Mouse (Mus musculus) macrophage (primary cell): Measurements from ENCODE around the gene Lrrtm3. TPM values are rescaled to one million over a fixed set of nuclear protein-coding genes. Genes with fewer than 3 reads are reported as not detected.

Source experiments
- H3K27ac ChIP-seq: fragments of 350-480 bp; formaldehyde crosslinking; 2 replicates; pipeline ENCODE4 v1.9.0; 2021
- H3K36me3 ChIP-seq: fragments of 350-480 bp; formaldehyde crosslinking; 2 replicates; pipeline ENCODE4 v1.9.0; 2021; ENCODE audit errors: inconsistent target
- H3K4me3 ChIP-seq: fragments of 350-480 bp; formaldehyde crosslinking; 2 replicates; pipeline ENCODE4 v1.9.0; 2021; ENCODE audit errors: inconsistent target
- H3K79me2 ChIP-seq: fragments of 350-480 bp; formaldehyde crosslinking; 2 replicates; pipeline ENCODE4 v1.9.0; 2021; ENCODE audit errors: inconsistent target
- WGBS: methylation state at CpG from one replicate; pipeline ENCODE4 v1.1.7; 2026; ENCODE audit warnings: inconsistent platforms; ENCODE audit not compliant: missing documents; 5-methylcytosine and 5-hydroxymethylcytosine counted together
- polyA plus RNA-seq: library from polyadenylated mRNA; stranded (reverse); fragments of 250-400 nt; gene quantifications from 3 replicates; pipeline ENCODE4 v1.2.4, GENCODE M21; 2018; ENCODE audit warnings: inconsistent platforms
- total RNA-seq, 78 experiments: library from RNA; depleted of rRNA; stranded (reverse); fragments of 250-400 nt; gene quantifications; 1 replicate in 9 of 78; 2 replicates in 24 of 78; 3 replicates in 43 of 78; 4 replicates in 2 of 78; pipeline ENCODE4 v1.2.4; 2018; ENCODE audit warnings: inconsistent platforms in 56 of 78

Lrrtm3 gene
- total RNA-seq (2018; cell fraction: chromatin; rRNA removed) = under 1 TPM in 1 of 26 experiments, not detected in 25; 0.54 TPM
- total RNA-seq (2018; cell fraction: cytosol; rRNA removed) = not detected
- total RNA-seq (2018; cell fraction: nucleus; rRNA removed) = not detected
- not detected in 3 replicates for polyA plus RNA-seq

GRCm38 (mm10) chr10:64089680-64090460 lies at the start of gene Lrrtm3:
Gene Lrrtm3, minus strand, starts transcription at chr10:64090277.
- no peak within 1 kb of the TSS for H3K4me3 ChIP-seq
- H3K79me2 ChIP-seq = no peaks in the 10 kb centered on the region
- 9% methylated on average over 22 of the region's 22 CpGs for WGBS

GRCm38 (mm10) chr10:64135481-64135880 lies 45.4 kb upstream of the Lrrtm3 start:
- no peaks in the 10 kb centered on the region for H3K36me3 ChIP-seq
- no peaks in the 10 kb centered on the region for H3K79me2 ChIP-seq
- WGBS = 86% methylated on average over 7 of the region's 7 CpGs
- H3K27ac ChIP-seq = no peak overlapping the region
- H3K4me3 ChIP-seq = no peak overlapping the region

More at GRCm38 (mm10) chr10:64089680-64090460, at the start of gene Lrrtm3:
- H3K27ac ChIP-seq = no peak within 1 kb of the TSS
- H3K36me3 ChIP-seq = no peaks in the 10 kb centered on the region

GRCm38 (mm10) chr10:64133461-64133860 lies 43.4 kb upstream of the Lrrtm3 start:
- H3K79me2 ChIP-seq = no peaks in the 10 kb centered on the region
- H3K36me3 ChIP-seq = no peaks in the 10 kb centered on the region
- 74% methylated on average over 3 of the region's 3 CpGs for WGBS
- no peak overlapping the region for H3K4me3 ChIP-seq
- H3K27ac ChIP-seq = no peak overlapping the region

DNA sequence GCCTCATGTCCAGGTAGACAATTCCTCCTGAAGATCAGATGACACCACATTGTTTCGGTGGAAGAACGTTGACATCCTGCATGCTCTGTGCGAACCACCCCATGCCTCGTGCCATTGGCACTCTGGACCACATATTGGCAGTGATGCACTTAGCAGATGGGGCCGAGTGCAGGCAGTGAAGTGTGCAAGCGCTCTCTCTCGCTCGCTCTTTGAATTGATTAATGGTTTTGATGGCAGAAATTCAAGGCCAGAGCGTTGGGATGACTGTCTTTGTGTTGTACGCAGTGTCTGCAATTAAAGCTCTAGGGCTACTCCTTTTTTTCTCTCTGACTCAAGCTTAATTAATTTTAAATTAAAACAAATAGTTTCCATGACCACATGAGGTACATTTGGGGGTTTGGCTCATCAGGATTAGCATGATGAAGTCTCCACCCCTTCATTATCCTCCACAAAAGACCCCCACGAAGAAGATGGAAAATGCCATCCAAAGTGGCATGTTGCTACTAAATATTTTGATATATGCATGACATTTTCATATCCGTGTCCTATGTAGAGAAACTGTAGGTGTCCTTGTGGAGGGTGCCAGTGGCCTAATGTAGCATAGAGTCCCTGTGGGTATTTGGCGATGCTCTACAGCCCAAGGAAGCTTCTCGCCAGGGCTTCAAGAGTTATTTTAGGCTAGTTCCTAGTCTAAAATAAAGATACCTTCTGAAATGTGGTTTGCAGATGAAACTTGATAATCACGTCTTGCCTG lies 40.5 kb upstream of the Lrrtm3 start:
- H3K36me3 ChIP-seq = no peaks in the 10 kb centered on the region
- no peaks in the 10 kb centered on the region for H3K79me2 ChIP-seq
- no peak overlapping the region for H3K27ac ChIP-seq
- H3K4me3 ChIP-seq = no peak overlapping the region
- WGBS = 91% methylated on average over 15 of the region's 15 CpGs

GRCm38 (mm10) chr10:64118833-64119232 lies 28.8 kb upstream of the Lrrtm3 start:
- 72% methylated on average over 3 of the region's 3 CpGs for WGBS
- no peak overlapping the region for H3K27ac ChIP-seq
- no peak overlapping the region for H3K4me3 ChIP-seq
- H3K79me2 ChIP-seq = no peaks in the 10 kb centered on the region
- H3K36me3 ChIP-seq = no peaks in the 10 kb centered on the region

DNA sequence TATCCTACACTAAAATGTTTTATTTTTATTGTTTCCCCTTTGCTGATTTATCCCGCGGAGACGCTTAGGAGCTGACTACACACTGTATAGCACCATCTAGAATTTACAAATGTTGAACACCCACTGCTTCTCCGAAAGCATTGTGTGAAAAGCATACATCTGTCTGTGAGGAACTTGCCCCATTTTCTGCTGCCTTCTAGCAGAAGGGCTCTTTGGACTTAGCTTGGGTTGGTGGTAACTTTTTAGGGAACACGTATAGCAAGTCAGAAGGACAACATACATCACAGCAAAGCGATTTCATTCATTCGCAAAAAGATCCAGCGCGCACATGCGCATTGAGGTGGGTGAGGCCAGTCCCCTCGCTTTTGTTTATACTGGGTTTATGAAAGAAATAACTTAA lies 25.2 kb upstream of the Lrrtm3 start:
- Histone ChIP-seq H3K4me3 (no peak overlapping the region), H3K36me3 (no peaks in the 10 kb centered on the region), H3K79me2 (no peaks in the 10 kb centered on the region), H3K27ac (no peak overlapping the region)
- 91% methylated on average over 11 of the region's 11 CpGs for WGBS

DNA sequence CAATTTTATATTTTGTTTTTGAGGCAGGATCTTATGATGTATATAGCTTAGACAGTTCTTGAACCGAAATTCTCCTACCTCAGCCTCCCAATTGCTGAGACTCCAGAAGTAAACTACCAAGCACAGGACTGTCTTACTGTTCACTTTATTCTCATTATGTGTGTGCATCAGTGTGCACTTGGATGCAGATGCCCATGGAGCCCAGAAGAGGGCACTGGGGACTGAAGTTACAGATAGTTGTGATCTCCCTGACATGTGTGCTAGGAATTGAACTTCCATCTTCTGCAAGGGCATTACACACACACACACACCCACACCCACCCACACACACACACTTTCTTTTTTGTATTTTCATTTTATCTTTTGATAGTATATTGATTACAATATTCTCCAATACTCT lies 6.5 kb upstream of the Lrrtm3 start:
- WGBS = 92% methylated on average over 1 of the region's 1 CpGs
- no peaks in the 10 kb centered on the region for H3K79me2 ChIP-seq
- no peak overlapping the region for H3K4me3 ChIP-seq
- H3K36me3 ChIP-seq = no peaks in the 10 kb centered on the region
- no peak overlapping the region for H3K27ac ChIP-seq

DNA sequence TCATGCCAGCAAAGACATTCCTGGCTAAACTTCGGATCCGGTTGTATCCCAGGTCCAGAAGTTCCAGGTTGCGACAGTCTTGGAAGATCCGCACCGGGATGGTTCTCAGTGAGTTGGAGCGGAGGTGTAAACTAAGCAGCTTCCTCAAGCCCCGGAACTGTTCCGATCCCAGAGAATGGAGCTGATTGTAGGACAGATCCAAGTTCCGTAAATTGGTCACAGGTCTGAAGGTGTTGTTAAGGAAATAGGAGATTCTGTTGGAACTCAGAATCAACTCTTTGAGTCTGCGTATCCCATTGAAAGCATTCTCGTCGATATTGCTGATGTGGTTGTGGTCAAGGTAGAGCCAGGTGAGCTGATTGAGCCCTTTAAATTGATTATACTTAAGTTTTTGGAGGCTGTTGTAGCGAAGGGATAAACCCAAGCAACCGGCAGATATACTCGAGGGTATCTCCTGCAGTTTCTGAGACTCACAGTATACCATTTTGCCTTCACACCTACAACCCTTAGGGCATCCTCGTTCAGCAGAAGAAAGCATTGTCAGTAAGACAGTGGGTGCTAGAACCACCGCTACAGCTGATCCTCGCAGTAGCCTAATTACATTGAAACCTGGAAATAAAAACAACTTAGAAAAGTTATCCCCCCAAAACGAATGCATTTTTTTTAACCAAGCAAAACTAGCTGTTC lies 1.2 kb downstream of the Lrrtm3 start:
- H3K36me3 ChIP-seq = no peaks in the 10 kb centered on the region
- WGBS = 29% methylated on average over 19 of the region's 19 CpGs
- H3K79me2 ChIP-seq = no peaks in the 10 kb centered on the region

DNA sequence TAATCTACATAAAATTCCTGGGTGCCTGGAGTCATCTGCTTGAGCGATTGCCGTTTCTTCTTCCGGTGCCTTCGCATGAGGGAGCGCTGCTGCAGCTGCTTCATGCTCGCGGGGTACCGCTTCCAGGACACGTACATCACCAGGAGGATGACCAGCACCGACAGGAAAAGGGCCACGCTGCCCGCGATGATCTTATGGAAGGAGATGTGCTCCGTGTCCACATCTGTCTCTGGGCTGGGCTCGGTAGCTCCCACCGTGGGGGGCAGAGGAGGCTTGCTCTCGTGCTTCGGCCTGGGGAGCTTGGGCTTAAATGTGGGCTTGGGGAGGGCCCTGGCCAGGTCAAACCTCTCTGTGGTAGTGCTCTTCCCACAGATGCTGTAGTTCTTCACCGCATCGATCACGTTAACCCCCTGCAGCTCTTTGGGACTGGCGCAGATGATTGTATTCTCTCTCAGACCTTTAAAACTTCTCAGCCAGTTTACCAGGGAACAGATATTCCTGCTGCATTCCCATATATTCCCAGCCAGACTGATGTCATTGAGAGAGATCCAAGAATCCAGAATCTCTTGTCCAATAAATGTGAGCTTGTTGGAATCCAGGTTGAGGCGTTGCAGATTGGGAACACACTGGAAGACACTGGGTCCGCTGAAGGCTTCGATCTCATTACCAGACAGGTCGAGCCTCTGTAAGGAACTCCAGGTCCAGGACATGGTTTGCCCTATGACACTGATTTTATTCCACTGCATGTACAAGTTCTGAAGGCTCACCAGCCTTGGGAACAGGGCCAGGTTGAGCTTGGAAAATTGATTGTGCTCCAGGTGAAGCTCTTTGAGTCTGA lies 1.9 kb downstream of the Lrrtm3 start:
- H3K36me3 ChIP-seq = no peaks in the 10 kb centered on the region
- 7% methylated on average over 26 of the region's 26 CpGs for WGBS

More for the DNA sequence above, 1.2 kb downstream of the Lrrtm3 start:
- Histone ChIP-seq H3K4me3 (no peak overlapping the region), H3K27ac (no peak overlapping the region)

GRCm38 (mm10) chr10:64087521-64087920 lies 2.6 kb downstream of the Lrrtm3 start:
- no peaks in the 10 kb centered on the region for H3K36me3 ChIP-seq
- H3K4me3 ChIP-seq = no peak overlapping the region
- H3K79me2 ChIP-seq = no peaks in the 10 kb centered on the region
- 3% methylated on average over 12 of the region's 12 CpGs for WGBS
- no peak overlapping the region for H3K27ac ChIP-seq

More for the DNA sequence above, 1.9 kb downstream of the Lrrtm3 start:
- no peak overlapping the region for H3K27ac ChIP-seq
- H3K4me3 ChIP-seq = no peak overlapping the region
- H3K79me2 ChIP-seq = no peaks in the 10 kb centered on the region

- no peak overlapping the region for H3K27ac ChIP-seq
- H3K4me3 ChIP-seq = no peak overlapping the region
- no peaks in the 10 kb centered on the region for H3K79me2 ChIP-seq
- H3K36me3 ChIP-seq = no peaks in the 10 kb centered on the region
- WGBS = 11% methylated on average over 11 of the region's 12 CpGs
Observed at GRCm38 (mm10) chr10:64086567-64087391, 3.3 kb downstream of the Lrrtm3 start.

DNA sequence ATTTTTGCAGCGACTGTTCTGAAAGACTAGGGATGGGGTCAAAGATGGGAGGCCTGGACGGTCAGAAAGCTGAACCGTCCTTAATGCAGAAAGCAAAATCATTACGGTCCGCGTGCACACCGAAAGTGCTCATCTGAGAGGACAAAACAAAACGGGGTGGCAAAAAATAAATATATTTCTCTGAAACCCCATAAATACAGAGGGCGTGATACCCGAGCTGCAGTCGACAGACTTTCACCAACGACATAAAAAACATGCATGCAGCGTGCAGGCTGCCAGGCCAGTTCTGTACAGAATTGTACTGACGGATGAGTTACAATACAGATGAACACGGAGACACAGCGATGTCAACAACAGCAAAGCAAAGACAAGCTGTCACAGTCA lies 3.9 kb downstream of the Lrrtm3 start:
- no peaks in the 10 kb centered on the region for H3K79me2 ChIP-seq
- 77% methylated on average over 16 of the region's 16 CpGs for WGBS
- no peak overlapping the region for H3K27ac ChIP-seq
- H3K36me3 ChIP-seq = no peaks in the 10 kb centered on the region
- H3K4me3 ChIP-seq = no peak overlapping the region

GRCm38 (mm10) chr10:64084465-64084864 lies 5.6 kb downstream of the Lrrtm3 start:
- no peaks in the 10 kb centered on the region for H3K36me3 ChIP-seq
- no peak overlapping the region for H3K27ac ChIP-seq
- 50% methylated on average over 4 of the region's 4 CpGs for WGBS
- no peaks in the 10 kb centered on the region for H3K79me2 ChIP-seq
- no peak overlapping the region for H3K4me3 ChIP-seq
